Mouse (Mus musculus): ENCODE results near the gene Zfp362. TPM values are rescaled to one million over a fixed set of nuclear protein-coding genes. Genes with fewer than 3 reads are reported as not detected.

Gene Zfp362
- total RNA-seq, 2 experiments from 2014 or later = 8.4 to 10.4 TPM

- no peak for DNase-seq
- intact Hi-C loops (cut with DNase I) = no loop called here
Measured at GRCm38 (mm10) chr4:128734721-128735671, 70.8 kb downstream of the Zfp362 start.

- peak; percentile 55 to 60 for DNase-seq
- intact Hi-C loops (cut with DNase I) = no loop called here
Measured at GRCm38 (mm10) chr4:128734217-128734616, 71.6 kb downstream of the Zfp362 start.

- DNase-seq = no peak
- intact Hi-C loops (cut with DNase I) = no loop called here
Measured at GRCm38 (mm10) chr4:128733496-128733895, 72.3 kb downstream of the Zfp362 start.

- intact Hi-C loops (cut with DNase I) = no loop called here
- DNase-seq = no peak
Measured at GRCm38 (mm10) chr4:128732794-128733193, 73.1 kb downstream of the Zfp362 start.

GRCm38 (mm10) chr4:128730271-128730670 lies 75.6 kb downstream of the Zfp362 start:
- intact Hi-C loops (cut with DNase I) = no loop called here
- no peak for DNase-seq

- intact Hi-C loops (cut with DNase I) = no loop called here
Measured at GRCm38 (mm10) chr4:128729709-128730037, 76.2 kb downstream of the Zfp362 start.

GRCm38 (mm10) chr4:128729033-128729708 lies 76.7 kb downstream of the Zfp362 start:
- intact Hi-C loops (cut with DNase I) = no loop called here
- no peak for DNase-seq

More at GRCm38 (mm10) chr4:128729709-128730037, 76.2 kb downstream of the Zfp362 start:
- no peak for DNase-seq

- intact Hi-C loops (cut with DNase I) = no loop called here
- DNase-seq = no peak
Measured at GRCm38 (mm10) chr4:128728431-128728851, 77.4 kb downstream of the Zfp362 start.

- DNase-seq = peak in 1 of 2 experiments; percentile 45
- intact Hi-C loops (cut with DNase I) = no loop called here
Measured at GRCm38 (mm10) chr4:128727721-128728430, 78.0 kb downstream of the Zfp362 start.

GRCm38 (mm10) chr4:128727019-128727720 lies 78.7 kb downstream of the Zfp362 start:
- intact Hi-C loops (cut with DNase I) = no loop called here

GRCm38 (mm10) chr4:128724059-128724458 lies 81.8 kb downstream of the Zfp362 start:
- intact Hi-C loops (cut with DNase I) = no loop called here
- no peak for DNase-seq

More at GRCm38 (mm10) chr4:128727019-128727720, 78.7 kb downstream of the Zfp362 start:
- DNase-seq = peak; percentile 77 to 82

GRCm38 (mm10) chr4:128723431-128723830 lies 82.4 kb downstream of the Zfp362 start:
- intact Hi-C loops (cut with DNase I) = no loop called here
- no peak for DNase-seq

Other genes starting within 250 kb of the Zfp362 start
- 1 to 10 TPM; 1.7 to 3.0 TPM for gene Zscan20, start 195.9 kb downstream of the Zfp362 start, total RNA-seq (2021)
- gene Tlr12, start 187.4 kb downstream of the Zfp362 start, total RNA-seq (2021) = under 1 TPM in 1 of 2 experiments, not detected in 1; 0.71 TPM
- gene Phc2, start 151.3 kb downstream of the Zfp362 start, total RNA-seq (2021) = 10 to 100 TPM; 15.5 to 17.8 TPM
- under 1 TPM; 0.10 to 0.20 TPM for gene A3galt2, start 50.7 kb downstream of the Zfp362 start, total RNA-seq (2021)
- under 1 TPM; 0.51 to 0.79 TPM for gene Trim62, start 77.5 kb upstream of the Zfp362 start, total RNA-seq (2021)
- gene Azin2, start 156.4 kb upstream of the Zfp362 start, total RNA-seq (2021) = 1 to 10 TPM; 2.2 to 2.6 TPM
- 10 to 100 TPM; 28.1 to 34.1 TPM for gene Ak2, start 185.9 kb upstream of the Zfp362 start, total RNA-seq (2021)